Mouse (Mus musculus) T-helper 17 cell (primary cell): ENCODE data around the gene Arid3b.

Experiments
- in situ Hi-C, 2 experiments: fragments of 300-600 bp; cut with MboI, MseI; formaldehyde crosslinking; loops; 1 replicate in 1 of 2; 2 replicates in 1 of 2; pipeline ENCODE4 v1.15.1; 2025; ENCODE audit warnings: high pct_unique_total_duplicates in 2 of 2

Arid3b gene

GRCm38 (mm10) chr9:57789733-57790132 lies 46.9 kb downstream of the Arid3b start:
- in situ Hi-C loops = no loop called here

GRCm38 (mm10) chr9:57782656-57783055 lies 53.9 kb downstream of the Arid3b start:
- in situ Hi-C loops = no loop called here

GRCm38 (mm10) chr9:57775736-57776135 lies 60.9 kb downstream of the Arid3b start:
- in situ Hi-C loops = loop anchor here in 1 of 2 experiments (5.0 kb wide), 1 partner anchor 72 kb away; no protein-coding TSS in a partner anchor

- in situ Hi-C loops = loop anchor here in 1 of 2 experiments (5.0 kb wide), 1 partner anchor 72 kb away; no protein-coding TSS in a partner anchor
Measured at GRCm38 (mm10) chr9:57775026-57775425, 61.6 kb downstream of the Arid3b start.

GRCm38 (mm10) chr9:57774168-57774567 lies 62.4 kb downstream of the Arid3b start:
- in situ Hi-C loops = no loop called here

- in situ Hi-C loops = no loop called here
Measured at GRCm38 (mm10) chr9:57773754-57774153, 62.8 kb downstream of the Arid3b start.

- in situ Hi-C loops = no loop called here
Measured at GRCm38 (mm10) chr9:57770836-57771235, 65.8 kb downstream of the Arid3b start.

- in situ Hi-C loops = no loop called here
Measured at GRCm38 (mm10) chr9:57770214-57770613, 66.4 kb downstream of the Arid3b start.

GRCm38 (mm10) chr9:57769539-57770069 lies 67.0 kb downstream of the Arid3b start:
- in situ Hi-C loops = loop anchor here (5.0 to 10.0 kb wide), 4 partner anchors 223 to 695 kb away; partner anchors contain the start of gene Sin3a (in 1 of the 2)

- in situ Hi-C loops = loop anchor here (5.0 to 10.0 kb wide), 4 partner anchors 225 to 692 kb away; partner anchors contain the start of gene Sin3a (in 1 of the 2)
Measured at GRCm38 (mm10) chr9:57767231-57767630, 69.4 kb downstream of the Arid3b start.

- in situ Hi-C loops = loop anchor here (5.0 to 10.0 kb wide), 4 partner anchors 226 to 692 kb away; partner anchors contain the start of gene Sin3a (in 1 of the 2)
Measured at GRCm38 (mm10) chr9:57766431-57766830, 70.2 kb downstream of the Arid3b start.

- in situ Hi-C loops = loop anchor here (5.0 to 10.0 kb wide), 4 partner anchors 227 to 691 kb away; partner anchors contain the start of gene Sin3a (in 1 of the 2)
Measured at GRCm38 (mm10) chr9:57765364-57766351, 70.9 kb downstream of the Arid3b start, which contains the start of gene Clk3. Clk3 (minus strand) TSS chr9:57765860.

GRCm38 (mm10) chr9:57764974-57765363 lies 71.6 kb downstream of the Arid3b start:
- in situ Hi-C loops = loop anchor here (5.0 to 10.0 kb wide), 4 partner anchors 227 to 690 kb away; partner anchors contain the start of gene Sin3a (in 1 of the 2)

GRCm38 (mm10) chr9:57764147-57764973 lies 72.2 kb downstream of the Arid3b start:
- in situ Hi-C loops = loop anchor here (10.0 kb wide), 3 partner anchors 230 to 690 kb away; partner anchors contain the start of gene Sin3a (in 1 of the 2)

GRCm38 (mm10) chr9:57762563-57762991 lies 74.0 kb downstream of the Arid3b start:
- in situ Hi-C loops = loop anchor here (10.0 kb wide), 3 partner anchors 232 to 688 kb away; partner anchors contain the start of gene Sin3a (in 1 of the 2)

- in situ Hi-C loops = loop anchor here (10.0 kb wide), 3 partner anchors 233 to 687 kb away; partner anchors contain the start of gene Sin3a (in 1 of the 2)
Measured at GRCm38 (mm10) chr9:57761563-57762551, 74.7 kb downstream of the Arid3b start.

- in situ Hi-C loops = loop anchor here (10.0 kb wide), 3 partner anchors 234 to 686 kb away; partner anchors contain the start of gene Sin3a (in 1 of the 2)
Measured at GRCm38 (mm10) chr9:57760416-57761146, 76.0 kb downstream of the Arid3b start.

- in situ Hi-C loops = no loop called here
Measured at GRCm38 (mm10) chr9:57759289-57759688, 77.3 kb downstream of the Arid3b start.

- in situ Hi-C loops = no loop called here
Measured at GRCm38 (mm10) chr9:57758528-57758927, 78.1 kb downstream of the Arid3b start.
